Mouse (Mus musculus) neural tube, embryonic 11.5 days (tissue): Measurements from ENCODE around the gene Nat8f2. TPM values are rescaled to one million over a fixed set of nuclear protein-coding genes. Genes with fewer than 3 reads are reported as not detected.

ENCODE experiments used
- ATAC-seq: fragments of 200-750 bp; cut with Nextera tagmentation; 2 replicates; pipeline ENCODE4 v1.8.0; 2017; ENCODE audit warnings: moderate number of reproducible peaks, mild to moderate bottlenecking, moderate TSS enrichment, moderate library complexity; ENCODE audit not compliant: insufficient read depth, low FRiP score, low TSS enrichment
- DNase-seq: peaks from one replicate; pipeline ENCODE4 v3.0.0-alpha.2; 2015; ENCODE audit warnings: low spot score
- H3K27ac ChIP-seq: fragments of 300-500 bp; sonication (generic); 2 replicates; pipeline ENCODE4 v1.5.1; 2014; ENCODE audit warnings: low read depth, mild to moderate bottlenecking, low read length
- H3K27me3 ChIP-seq: fragments of 300-500 bp; sonication (generic); 2 replicates; pipeline ENCODE4 v1.6.1; 2014; ENCODE audit warnings: mild to moderate bottlenecking, low read length, mixed read lengths; ENCODE audit not compliant: control insufficient read depth, insufficient read depth
- H3K36me3 ChIP-seq: fragments of 300-500 bp; sonication (generic); 2 replicates; pipeline ENCODE4 v1.6.1; 2014; ENCODE audit warnings: mild to moderate bottlenecking, low read length, moderate library complexity, mixed read lengths; ENCODE audit not compliant: control insufficient read depth, insufficient read depth
- H3K4me1 ChIP-seq: fragments of 300-500 bp; sonication (generic); 2 replicates; pipeline ENCODE4 v1.6.1; 2014; ENCODE audit warnings: low read length, mixed read lengths; ENCODE audit not compliant: control insufficient read depth, insufficient read depth
- H3K4me2 ChIP-seq: fragments of 300-500 bp; sonication (generic); 2 replicates; pipeline ENCODE4 v1.6.1; 2014; ENCODE audit warnings: low read depth, mild to moderate bottlenecking, moderate library complexity
- H3K4me3 ChIP-seq: fragments of 300-500 bp; sonication (generic); 2 replicates; pipeline ENCODE4 v1.5.1; 2014; ENCODE audit warnings: low read depth, low read length
- H3K9ac ChIP-seq: fragments of 300-500 bp; sonication (generic); 2 replicates; pipeline ENCODE4 v1.6.1; 2014; ENCODE audit warnings: mild to moderate bottlenecking, low read length
- H3K9me3 ChIP-seq: fragments of 300-500 bp; sonication (generic); 2 replicates; pipeline ENCODE4 v1.6.1; 2016; ENCODE audit warnings: low read length; ENCODE audit not compliant: control insufficient read depth
- WGBS: fragments of 180-500 bp; shearing (Covaris S2); extraction: QIAGEN DNeasy Blood & Tissue Kit; methylation state at CpG from one replicate; pipeline ENCODE4 v1.1.7; 2014; 5-methylcytosine and 5-hydroxymethylcytosine counted together
- polyA plus RNA-seq: library from polyadenylated mRNA; unstranded; fragments of >200 nt; fragmentation: Nextera tagmentation; extraction: Ambion mirVana; gene quantifications from 2 replicates; pipeline ENCODE4 v1.2.1, GENCODE M21; 2014

The Nat8f2 gene
- polyA plus RNA-seq, 1 experiment from 2014 or later = not detected

- Histone ChIP-seq H3K9me3 (no peaks in the 10 kb centered on the region), H3K4me1 (no peaks in the 10 kb centered on the region), H3K9ac (no peak overlapping the region), H3K27me3 (no peaks in the 10 kb centered on the region), H3K36me3 (no peaks in the 10 kb centered on the region), H3K4me2 (no peak overlapping the region), H3K27ac (no peak overlapping the region), H3K4me3 (no peak overlapping the region)
- 90% methylated on average over 4 of the region's 4 CpGs for WGBS
- ATAC-seq = no peak
- DNase-seq = no peak
Measured at GRCm38 (mm10) chr6:85822286-85822685, 46.7 kb downstream of the Nat8f2 start.

- Histone ChIP-seq H3K9ac (no peak within 1 kb of the TSS), H3K27me3 (no peaks in the 10 kb centered on the region), H3K4me3 (no peak within 1 kb of the TSS), H3K36me3 (no peaks in the 10 kb centered on the region), H3K4me2 (no peak within 1 kb of the TSS), H3K4me1 (no peaks in the 10 kb centered on the region), H3K27ac (no peak within 1 kb of the TSS), H3K9me3 (no peaks in the 10 kb centered on the region)
- 83% methylated on average over 5 of the region's 5 CpGs for WGBS
- no peak for DNase-seq
- ATAC-seq = no peak
Measured at GRCm38 (mm10) chr6:85820837-85821236, 48.1 kb downstream of the Nat8f2 start, which contains the start of the genes Nat8f6 and Nat8f5. Gene Nat8f6, minus strand, starts transcription at chr6:85820954. Gene Nat8f5, minus strand, starts transcription at chr6:85820972.

- H3K9me3 ChIP-seq = no peaks in the 10 kb centered on the region
- no peaks in the 10 kb centered on the region for H3K36me3 ChIP-seq
- H3K4me1 ChIP-seq = no peaks in the 10 kb centered on the region
- DNase-seq (no peak), ATAC-seq (no peak)
- no peak overlapping the region for H3K9ac ChIP-seq
- H3K4me2 ChIP-seq = no peak overlapping the region
- H3K4me3 ChIP-seq = no peak overlapping the region
- 57% methylated on average over 1 of the region's 1 CpGs for WGBS
- no peak overlapping the region for H3K27ac ChIP-seq
- H3K27me3 ChIP-seq = no peaks in the 10 kb centered on the region
Measured at GRCm38 (mm10) chr6:85818338-85818737, 50.6 kb downstream of the Nat8f2 start.

Other genes with a start within 250 kb of the Nat8f2 start
- gene Nat8f7, start 156.0 kb downstream of the Nat8f2 start, polyA plus RNA-seq = not detected in 2 replicates
- not detected in 2 replicates for gene Nat8f3, start 103.4 kb downstream of the Nat8f2 start, polyA plus RNA-seq
- gene Nat8f6, start 48.2 kb downstream of the Nat8f2 start, polyA plus RNA-seq = not detected in 2 replicates
- not detected in 2 replicates for gene Nat8f5, start 48.2 kb downstream of the Nat8f2 start, polyA plus RNA-seq
- not detected in 2 replicates for gene Nat8, start 37.1 kb downstream of the Nat8f2 start, polyA plus RNA-seq
- gene Nat8f4, start 35.7 kb upstream of the Nat8f2 start, polyA plus RNA-seq = 4.2 and 4.7 TPM in 2 replicates
- gene Tprkb, start 42.7 kb upstream of the Nat8f2 start, polyA plus RNA-seq = 27.5 and 34.0 TPM in 2 replicates
- gene Nat8f1, start 46.5 kb upstream of the Nat8f2 start, polyA plus RNA-seq = 5.8 and 6.4 TPM in 2 replicates
- 45.0 and 46.9 TPM in 2 replicates for gene Dusp11, start 92.5 kb upstream of the Nat8f2 start, polyA plus RNA-seq
- gene Figla, start 147.0 kb upstream of the Nat8f2 start, polyA plus RNA-seq = not detected in 2 replicates
- 65.8 and 67.0 TPM in 2 replicates for gene Add2, start 159.5 kb upstream of the Nat8f2 start, polyA plus RNA-seq